Mouse (Mus musculus): ENCODE measurements around the gene Angptl7. TPM values are rescaled to one million over a fixed set of nuclear protein-coding genes. Genes with fewer than 3 reads are reported as not detected.

Angptl7 gene
- polyA plus RNA-seq, 1 experiment from 2014 or later, result 0.43 TPM

Other genes with a start within 250 kb of the Angptl7 start
- gene Disp3, start 212.5 kb downstream of the Angptl7 start, polyA plus RNA-seq (2015; fragmentation: Nextera tagmentation; extraction: Ambion mirVana), result 16.1 and 19.1 TPM in 2 replicates
- 15.0 and 19.0 TPM in 2 replicates for gene Ubiad1, start 55.7 kb downstream of the Angptl7 start, polyA plus RNA-seq (2015; fragmentation: Nextera tagmentation; extraction: Ambion mirVana)
- gene Mtor, start 51.8 kb downstream of the Angptl7 start, polyA plus RNA-seq (2015; fragmentation: Nextera tagmentation; extraction: Ambion mirVana), result 21.4 and 23.0 TPM in 2 replicates
- 80.1 and 85.1 TPM in 2 replicates for gene Exosc10, start 58.0 kb upstream of the Angptl7 start, polyA plus RNA-seq (2015; fragmentation: Nextera tagmentation; extraction: Ambion mirVana)
- gene Srm, start 91.0 kb upstream of the Angptl7 start, polyA plus RNA-seq (2015; fragmentation: Nextera tagmentation; extraction: Ambion mirVana), result 159 and 160 TPM in 2 replicates
- gene Masp2, start 102.1 kb upstream of the Angptl7 start, polyA plus RNA-seq (2015; fragmentation: Nextera tagmentation; extraction: Ambion mirVana), result 0.58 and 1.1 TPM in 2 replicates
- gene Tardbp, start 126.6 kb upstream of the Angptl7 start, polyA plus RNA-seq (2015; fragmentation: Nextera tagmentation; extraction: Ambion mirVana), result 223 and 264 TPM in 2 replicates
- gene Gm572, start 142.9 kb upstream of the Angptl7 start, polyA plus RNA-seq (2015; fragmentation: Nextera tagmentation; extraction: Ambion mirVana), result not detected in 2 replicates

All from neural tube, embryonic 13.5 days (tissue).